Mouse (Mus musculus): ENCODE results near the gene Zmym4. TPM values are rescaled to one million over a fixed set of nuclear protein-coding genes. Genes with fewer than 3 reads are reported as not detected.
"Not testable (repeated sequence)": the region's sequence is repeated elsewhere in the genome, so short reads cannot be mapped to it uniquely, and the experiment has no call there.

The Zmym4 gene
- polyA plus RNA-seq, 1 experiment from 2014 or later = 31.0 TPM

DNA sequence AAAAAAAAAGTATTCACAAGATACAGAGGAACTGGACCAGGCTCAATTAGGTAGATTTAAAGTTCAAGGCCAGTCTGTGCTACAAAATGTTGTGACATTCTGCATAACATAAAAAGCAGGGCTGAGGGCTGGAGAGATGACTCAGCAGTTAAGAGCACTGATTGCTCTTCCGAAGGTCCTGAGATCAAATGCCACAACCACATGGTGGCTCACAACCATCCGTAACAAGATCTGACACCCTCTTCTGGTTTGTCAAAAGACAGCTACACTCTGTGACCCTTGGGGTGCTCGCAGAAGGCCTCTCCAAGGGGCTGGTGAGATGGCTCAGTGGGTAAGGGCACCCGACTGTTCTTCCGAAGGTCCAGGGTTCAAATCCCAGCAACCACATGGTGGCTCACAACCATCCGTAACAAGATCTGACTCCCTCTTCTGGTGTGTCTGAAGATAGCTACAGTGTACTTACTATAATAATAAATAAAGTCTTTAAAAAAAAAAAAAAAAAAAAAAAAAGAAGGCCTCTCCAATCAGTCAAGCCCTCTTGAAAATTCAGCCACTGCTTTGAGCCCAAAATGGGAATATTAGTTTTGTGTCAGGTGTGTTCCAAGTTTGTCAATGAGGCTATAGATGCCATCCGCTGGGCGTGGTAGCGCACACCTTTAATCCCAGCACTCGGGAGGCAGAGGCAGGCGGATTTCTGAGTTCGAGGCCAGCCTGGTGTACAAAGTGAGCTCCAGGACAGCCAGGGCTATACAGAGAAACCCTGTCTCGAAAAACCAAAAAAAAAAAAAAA is 16.0 kb upstream of the Zmym4 start:
- not testable (repeated sequence) for ATAC-seq; H3K27me3 ChIP-seq; H3K9ac ChIP-seq (replicated peaks); H3K4me1 ChIP-seq (replicated peaks); H3K36me3 ChIP-seq; H3K9me3 ChIP-seq; H3K4me3 ChIP-seq (replicated peaks); H3K4me2 ChIP-seq (replicated peaks); H3K27ac ChIP-seq
- WGBS = 90% methylated on average over 12 of the region's 13 CpGs

DNA sequence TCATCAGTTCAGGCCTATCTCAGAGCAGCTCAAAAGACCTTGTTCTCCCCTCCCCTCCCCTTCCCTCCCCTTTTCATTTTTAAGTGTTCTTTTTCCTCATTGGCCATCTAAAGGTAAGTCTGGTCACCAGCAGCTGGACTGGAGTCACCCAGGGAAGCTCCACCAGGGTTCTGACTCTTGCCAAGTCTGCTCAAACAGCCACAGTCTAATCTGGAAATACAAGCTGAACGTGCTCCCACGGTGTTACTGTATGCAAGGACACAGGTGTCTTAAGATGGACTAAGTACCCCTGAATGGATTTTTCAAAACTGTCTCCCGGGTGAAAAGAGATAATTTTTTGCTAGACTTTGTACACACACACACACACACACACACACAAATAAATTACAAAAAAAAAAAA is 15.4 kb upstream of the Zmym4 start:
- ATAC-seq = no peak
- no peaks in the 10 kb centered on the region for H3K27me3 ChIP-seq
- H3K9ac ChIP-seq (replicated peaks) = no peak overlapping the region
- no peak overlapping the region for H3K4me2 ChIP-seq (replicated peaks)
- H3K36me3 ChIP-seq = no peaks in the 10 kb centered on the region
- no peak overlapping the region for H3K27ac ChIP-seq
- H3K4me3 ChIP-seq (replicated peaks) = no peak overlapping the region
- no peaks in the 10 kb centered on the region for H3K4me1 ChIP-seq (replicated peaks)
- no peaks in the 10 kb centered on the region for H3K9me3 ChIP-seq
- 70% methylated on average over 3 of the region's 3 CpGs for WGBS

DNA sequence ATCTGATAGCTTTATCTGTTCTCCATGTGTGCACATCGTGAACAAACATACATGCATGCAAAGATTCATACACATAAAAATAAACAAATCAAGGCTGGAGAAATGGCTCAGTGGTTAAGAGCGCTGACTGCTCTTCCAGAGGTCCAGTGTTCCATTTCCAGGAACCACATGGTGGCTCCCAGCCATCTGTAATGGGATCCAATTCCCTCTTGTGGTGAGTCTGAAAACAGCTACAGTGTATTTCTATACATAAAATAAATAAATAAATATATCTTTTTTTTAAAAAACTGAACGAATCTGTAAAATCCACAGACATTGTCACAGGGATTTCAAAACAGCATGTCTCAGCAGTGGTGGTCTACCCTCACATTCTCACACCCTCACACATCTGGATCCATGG is 10.8 kb upstream of the Zmym4 start:
- Histone ChIP-seq H3K9ac (replicated peaks) (no peak overlapping the region), H3K4me2 (replicated peaks) (no peak overlapping the region), H3K27me3 (no peaks in the 10 kb centered on the region), H3K9me3 (no peaks in the 10 kb centered on the region), H3K4me1 (replicated peaks) (no peaks in the 10 kb centered on the region), H3K27ac (no peak overlapping the region), H3K36me3 (no peaks in the 10 kb centered on the region), H3K4me3 (replicated peaks) (no peak overlapping the region)
- no peak for ATAC-seq
- WGBS = 84% methylated on average over 3 of the region's 3 CpGs

DNA sequence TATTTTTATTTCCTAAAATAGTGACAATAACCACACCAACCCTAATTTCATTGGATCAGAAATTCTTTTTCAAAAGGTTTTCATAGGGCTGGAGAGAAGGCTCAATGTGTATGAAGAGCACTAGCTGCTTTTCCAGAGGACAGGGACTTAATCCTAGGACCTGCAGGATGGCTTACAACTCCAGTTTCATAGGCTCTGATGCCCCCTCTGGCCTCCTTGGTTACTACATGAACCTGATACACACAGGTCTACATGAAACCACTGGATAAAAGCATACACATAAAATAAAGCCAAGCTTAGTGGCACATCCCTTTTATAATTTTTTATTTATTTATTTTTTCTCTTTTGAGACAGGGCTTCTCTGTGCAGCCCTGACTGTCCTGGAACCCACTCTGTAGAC is 9.5 kb upstream of the Zmym4 start:
- H3K36me3 ChIP-seq = no peaks in the 10 kb centered on the region
- H3K9ac ChIP-seq (replicated peaks) = no peak overlapping the region
- no peaks in the 10 kb centered on the region for H3K4me1 ChIP-seq (replicated peaks)
- ATAC-seq = no peak
- no peak overlapping the region for H3K4me2 ChIP-seq (replicated peaks)
- no peaks in the 10 kb centered on the region for H3K27me3 ChIP-seq
- no peak overlapping the region for H3K27ac ChIP-seq
- no peak overlapping the region for H3K4me3 ChIP-seq (replicated peaks)
- H3K9me3 ChIP-seq = no peaks in the 10 kb centered on the region

DNA sequence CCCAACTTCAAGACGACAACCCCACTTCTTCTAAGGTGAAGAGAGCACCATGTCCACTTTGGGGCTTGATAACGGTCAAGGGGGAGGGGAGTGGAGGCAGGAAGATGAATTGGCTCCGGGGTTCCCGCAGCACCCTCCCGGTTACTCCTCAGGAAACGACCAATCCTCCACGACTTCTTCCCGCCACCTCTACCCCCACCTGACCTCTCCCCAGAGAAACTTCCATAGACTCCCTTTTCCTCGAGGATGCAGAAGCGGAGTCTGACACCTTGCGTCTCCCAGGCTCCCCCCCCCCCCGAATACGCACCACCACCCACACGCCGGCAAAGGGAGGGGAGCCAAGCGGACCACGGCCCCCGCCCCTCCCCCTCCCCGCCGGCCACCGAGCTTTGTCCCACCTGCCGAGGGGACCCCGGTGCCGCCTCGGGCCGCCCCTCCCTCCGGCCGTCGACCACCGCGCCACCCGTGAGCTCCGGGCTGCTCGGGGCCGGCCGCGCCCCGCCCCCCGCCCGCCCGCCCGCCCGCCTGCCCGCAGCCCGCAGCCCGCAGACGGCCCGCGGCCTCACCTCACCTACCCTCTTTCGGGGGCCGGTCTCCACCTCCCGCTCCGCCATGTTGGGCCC is 583 bp downstream of the Zmym4 start:
- peak; percentile 34 for ATAC-seq
- peaks cover 5% of the 10 kb centered on the region; the same call in 1 of the 2 replicates for H3K27me3 ChIP-seq
- H3K27ac ChIP-seq = peak overlapping the region; percentile 99
- H3K4me3 ChIP-seq (replicated peaks) = peak overlapping the region; percentile 88
- H3K9ac ChIP-seq (replicated peaks) = peak overlapping the region; percentile 94
- H3K9me3 ChIP-seq = no peaks in the 10 kb centered on the region
- H3K36me3 ChIP-seq = no peaks in the 10 kb centered on the region
- 3% methylated on average over 29 of the region's 53 CpGs for WGBS
- peak overlapping the region; percentile 67 for H3K4me2 ChIP-seq (replicated peaks)
- peaks cover 13% of the 10 kb centered on the region for H3K4me1 ChIP-seq (replicated peaks)

DNA sequence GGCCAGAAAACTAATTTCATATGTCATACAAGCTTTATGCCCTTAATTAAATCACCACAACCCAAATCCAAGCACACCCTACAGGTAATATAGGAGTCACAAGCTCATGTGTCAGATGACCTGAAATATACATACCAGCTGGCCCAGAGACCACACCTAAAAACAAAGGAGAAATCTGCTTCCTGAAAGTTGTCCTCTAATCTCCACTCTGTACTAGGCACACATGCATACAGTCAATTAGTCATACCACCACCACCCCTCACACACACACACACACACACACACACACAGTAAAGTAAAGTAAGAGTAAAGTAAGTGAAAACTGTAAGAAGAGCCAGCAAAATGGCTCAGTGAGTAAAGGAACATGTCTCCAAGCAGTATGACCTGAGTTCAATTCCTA is 9.3 kb downstream of the Zmym4 start:
- Histone ChIP-seq H3K4me2 (replicated peaks) (no peak overlapping the region), H3K9ac (replicated peaks) (no peak overlapping the region), H3K9me3 (no peaks in the 10 kb centered on the region), H3K36me3 (0 out of 2 replicates have a peak, but pooled peaks cover 4% of the 10 kb centered on the region), H3K4me3 (replicated peaks) (no peak overlapping the region), H3K4me1 (replicated peaks) (peaks cover 22% of the 10 kb centered on the region), H3K27me3 (no peaks in the 10 kb centered on the region), H3K27ac (no peak overlapping the region)
- no peak for ATAC-seq

DNA sequence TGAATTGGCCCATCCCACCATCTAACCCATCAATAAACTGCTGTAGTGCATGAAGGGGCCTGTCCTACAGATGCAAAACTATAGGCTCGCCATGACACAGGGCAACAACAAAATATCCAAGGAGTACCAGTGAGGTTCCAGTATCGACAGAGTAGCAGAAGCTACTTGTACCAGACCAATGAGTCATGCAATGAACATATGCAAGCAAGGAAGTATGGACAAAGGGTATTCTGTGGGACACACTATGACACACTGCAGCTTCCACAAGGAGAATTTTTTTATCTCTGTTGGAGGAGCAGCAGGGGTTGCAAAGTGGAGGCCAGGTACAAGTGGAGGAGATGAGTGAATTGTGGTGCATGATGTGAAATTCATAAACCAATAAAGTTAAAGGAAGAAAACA is 9.7 kb downstream of the Zmym4 start:
- Histone ChIP-seq H3K4me2 (replicated peaks) (no peak overlapping the region), H3K4me3 (replicated peaks) (no peak overlapping the region), H3K36me3 (0 out of 2 replicates have a peak, but pooled peaks cover 4% of the 10 kb centered on the region), H3K27me3 (no peaks in the 10 kb centered on the region), H3K4me1 (replicated peaks) (peaks cover 22% of the 10 kb centered on the region), H3K27ac (no peak overlapping the region), H3K9me3 (no peaks in the 10 kb centered on the region), H3K9ac (replicated peaks) (no peak overlapping the region)
- 96% methylated on average over 2 of the region's 2 CpGs for WGBS
- no peak for ATAC-seq

DNA sequence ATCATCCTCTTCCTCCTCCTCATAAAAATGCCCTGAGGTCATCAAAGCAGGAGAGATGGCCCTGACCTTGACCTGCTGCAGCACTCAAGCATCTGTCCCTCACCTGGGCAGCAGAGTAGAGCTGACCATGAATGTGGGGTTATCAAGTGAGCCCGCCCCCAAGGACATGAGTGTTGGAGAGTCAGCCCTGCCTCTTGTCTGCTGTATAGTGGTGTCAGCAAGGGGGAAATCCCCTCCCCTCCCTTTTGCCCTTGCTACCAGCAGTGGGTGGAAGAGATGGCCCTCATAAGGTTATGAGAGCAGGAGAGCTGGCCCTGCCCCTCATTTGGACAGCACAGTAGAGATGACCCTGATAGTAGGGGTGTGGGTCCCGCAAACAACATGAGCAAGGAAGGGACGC is 10.5 kb downstream of the Zmym4 start:
- Histone ChIP-seq H3K4me3 (replicated peaks) (no peak overlapping the region), H3K36me3 (0 out of 2 replicates have a peak, but pooled peaks cover 4% of the 10 kb centered on the region), H3K9ac (replicated peaks) (no peak overlapping the region), H3K27ac (no peak overlapping the region), H3K4me1 (replicated peaks) (peaks cover 22% of the 10 kb centered on the region), H3K27me3 (no peaks in the 10 kb centered on the region), H3K9me3 (no peaks in the 10 kb centered on the region), H3K4me2 (replicated peaks) (no peak overlapping the region)
- 0 out of 2 replicates have a peak, but pooled peaks have one; percentile 11 for ATAC-seq
- WGBS = 95% methylated on average over 3 of the region's 3 CpGs

DNA sequence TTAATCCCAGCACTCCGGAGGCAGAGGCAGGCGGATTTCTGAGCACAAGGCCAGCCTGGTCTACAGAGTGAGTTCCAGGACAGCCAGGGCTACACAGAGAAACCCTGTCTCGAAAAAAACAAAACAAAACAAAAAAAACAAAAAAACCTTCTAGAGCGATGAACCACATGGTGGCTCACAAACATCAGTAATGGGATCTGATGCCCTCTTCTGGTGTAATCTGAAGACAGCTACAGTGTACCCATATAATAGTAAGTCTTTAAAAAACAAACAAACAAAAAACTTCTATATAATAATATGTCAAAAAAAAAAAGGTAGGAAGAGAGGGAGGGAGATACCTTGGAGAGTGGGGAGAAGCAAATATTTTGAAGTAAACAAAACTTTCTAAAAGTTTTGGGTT is 17.1 kb downstream of the Zmym4 start:
- H3K9me3 ChIP-seq; H3K4me3 ChIP-seq (replicated peaks); H3K4me1 ChIP-seq (replicated peaks); H3K27ac ChIP-seq; H3K4me2 ChIP-seq (replicated peaks); H3K9ac ChIP-seq (replicated peaks); ATAC-seq; H3K27me3 ChIP-seq: not testable (repeated sequence)
- H3K36me3 ChIP-seq = peaks cover 12% of the 10 kb centered on the region
- WGBS = 93% methylated on average over 4 of the region's 4 CpGs

DNA sequence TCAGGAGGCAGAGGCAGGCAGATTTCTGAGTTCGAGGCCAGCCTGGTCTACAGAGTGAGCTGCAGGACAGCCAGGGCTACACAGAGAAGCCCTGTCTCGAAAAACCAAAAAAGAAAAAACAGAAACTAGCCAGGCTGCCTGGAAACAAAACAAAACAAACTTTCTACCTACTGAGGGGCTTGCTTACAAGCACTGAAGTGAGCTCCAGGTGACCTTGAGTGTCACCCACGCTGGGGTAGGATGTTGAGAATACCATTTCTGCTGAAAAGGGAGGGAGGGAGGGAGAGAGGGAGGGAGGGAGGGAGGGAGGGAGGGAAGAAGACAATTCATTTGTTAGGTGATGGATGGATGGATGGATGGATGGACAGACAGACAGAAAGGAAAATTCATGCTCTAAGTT is 24.5 kb downstream of the Zmym4 start:
- Histone ChIP-seq H3K27me3 (no peaks in the 10 kb centered on the region), H3K4me1 (replicated peaks) (no peaks in the 10 kb centered on the region), H3K27ac (no peak overlapping the region), H3K9ac (replicated peaks) (no peak overlapping the region), H3K36me3 (peaks cover 21% of the 10 kb centered on the region), H3K4me2 (replicated peaks) (no peak overlapping the region), H3K4me3 (replicated peaks) (no peak overlapping the region), H3K9me3 (no peaks in the 10 kb centered on the region)
- WGBS = 98% methylated on average over 3 of the region's 3 CpGs
- no peak for ATAC-seq

DNA sequence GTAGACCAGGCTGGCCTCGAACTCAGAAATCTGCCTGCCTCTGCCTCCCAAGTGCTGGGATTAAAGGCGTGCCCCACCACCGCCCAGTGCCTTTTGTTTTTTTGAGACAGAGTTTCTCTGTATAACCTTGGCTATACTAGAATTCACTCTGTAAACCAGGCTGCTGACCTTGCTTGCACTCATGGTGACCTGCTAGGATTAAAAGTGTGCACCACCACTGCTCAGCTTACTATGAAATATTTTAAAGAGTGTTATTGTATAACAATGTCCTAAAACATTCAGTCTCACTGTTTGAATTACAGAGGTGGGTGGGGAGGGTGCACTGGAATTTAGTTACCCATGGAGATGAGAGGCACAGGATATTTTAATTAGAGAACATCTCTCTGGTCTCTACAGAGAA is 25.1 kb downstream of the Zmym4 start:
- ATAC-seq = no peak
- H3K4me3 ChIP-seq (replicated peaks) = no peak overlapping the region
- H3K27ac ChIP-seq = no peak overlapping the region
- H3K36me3 ChIP-seq = peaks cover 21% of the 10 kb centered on the region
- no peaks in the 10 kb centered on the region for H3K4me1 ChIP-seq (replicated peaks)
- H3K9ac ChIP-seq (replicated peaks) = no peak overlapping the region
- H3K9me3 ChIP-seq = no peaks in the 10 kb centered on the region
- 99% methylated on average over 3 of the region's 3 CpGs for WGBS
- no peak overlapping the region for H3K4me2 ChIP-seq (replicated peaks)
- H3K27me3 ChIP-seq = no peaks in the 10 kb centered on the region

DNA sequence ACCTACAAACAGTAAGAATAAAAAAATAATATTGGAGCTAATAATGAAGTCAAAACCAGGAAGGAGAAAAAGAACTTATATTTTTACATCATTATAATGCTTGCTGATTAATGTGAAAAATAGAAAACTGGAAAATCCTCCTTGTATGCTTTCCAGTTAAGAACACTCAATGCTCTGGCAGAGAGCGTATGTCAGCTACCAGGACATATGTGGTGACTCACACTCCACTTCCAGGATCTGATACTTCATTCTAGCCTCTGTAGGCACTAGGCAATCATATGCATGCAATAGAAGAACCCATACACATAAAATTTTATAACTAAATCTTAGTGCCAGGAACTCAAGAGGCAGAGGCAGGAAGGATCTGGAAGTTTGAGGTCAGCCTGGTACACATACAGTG is 40.2 kb downstream of the Zmym4 start:
- no peaks in the 10 kb centered on the region for H3K9me3 ChIP-seq
- peaks cover 9% of the 10 kb centered on the region for H3K36me3 ChIP-seq
- ATAC-seq = no peak
- H3K4me2 ChIP-seq (replicated peaks) = no peak overlapping the region
- WGBS = 98% methylated on average over 1 of the region's 1 CpGs
- no peak overlapping the region for H3K4me3 ChIP-seq (replicated peaks)
- H3K27me3 ChIP-seq = no peaks in the 10 kb centered on the region
- no peak overlapping the region for H3K27ac ChIP-seq
- no peak overlapping the region for H3K9ac ChIP-seq (replicated peaks)
- no peaks in the 10 kb centered on the region for H3K4me1 ChIP-seq (replicated peaks)

DNA sequence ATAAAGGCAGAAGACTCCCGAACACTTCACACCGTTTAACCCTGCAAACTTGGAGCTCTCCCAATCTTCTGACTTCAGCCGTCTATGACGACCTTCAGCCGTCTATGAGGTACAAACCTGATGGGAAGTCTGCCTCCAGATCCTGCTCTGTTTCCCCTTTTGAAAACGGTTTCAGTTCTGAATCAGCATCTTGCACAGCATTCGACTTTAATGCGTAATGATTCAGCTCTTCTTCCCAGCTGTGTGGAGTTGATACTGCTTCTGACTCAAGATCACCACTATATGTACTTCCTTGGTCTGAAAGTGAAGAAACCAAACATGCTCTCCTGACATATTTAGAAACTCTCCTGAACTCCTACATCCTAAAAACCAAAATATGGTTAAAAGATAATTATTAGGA is 78.1 kb downstream of the Zmym4 start:
- WGBS = 94% methylated on average over 8 of the region's 8 CpGs
- no peak for ATAC-seq

More for the DNA sequence above, 78.1 kb downstream of the Zmym4 start:
- Histone ChIP-seq H3K9ac (replicated peaks) (no peak overlapping the region), H3K27ac (no peak overlapping the region), H3K36me3 (peaks cover 57% of the 10 kb centered on the region), H3K27me3 (no peaks in the 10 kb centered on the region), H3K4me2 (replicated peaks) (no peak overlapping the region), H3K4me1 (replicated peaks) (no peaks in the 10 kb centered on the region), H3K9me3 (no peaks in the 10 kb centered on the region), H3K4me3 (replicated peaks) (no peak overlapping the region)
